Mouse (Mus musculus): ENCODE results near the gene Jaml.

DNA sequence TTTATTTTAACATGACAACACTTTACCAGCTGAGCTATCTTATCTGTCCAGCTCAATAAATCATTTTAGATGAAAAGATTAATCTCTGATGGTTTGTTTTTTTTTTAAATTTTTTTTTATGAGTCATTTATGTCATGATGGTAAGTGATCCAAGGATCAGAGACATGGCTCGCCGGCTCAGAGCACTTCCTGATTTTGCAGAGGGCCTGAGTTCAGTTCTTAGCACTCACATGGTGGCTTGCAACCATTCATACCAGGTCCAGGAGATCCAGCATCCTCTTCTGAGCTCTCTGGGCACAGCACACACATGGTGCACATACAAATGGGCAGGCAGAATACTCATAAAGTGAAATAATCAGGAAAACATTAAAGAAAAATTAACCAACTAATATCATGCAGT is 28.7 kb upstream of the Jaml start:
- no peak for TF ChIP-seq CTCF (conservative IDR thresholded peaks at IDR 0.05; ENCODE audit: low read length)
- TF ChIP-seq NANOG (IDR thresholded peaks at IDR 0.05; ENCODE audit: borderline replicate concordance, low read length): no peak
- TF ChIP-seq POU5F1 (IDR thresholded peaks at IDR 0.05; ENCODE audit: borderline replicate concordance, low read length): no peak
